In genomic region chr16:30601946-30602345, GRCm38 (mm10) we compare ENCODE assay signal across 8 mouse cellular contexts. TPM values are rescaled to one million over a fixed set of nuclear protein-coding genes. Genes with fewer than 3 reads are reported as not detected.
A peak's percentile ranks its signal among the peaks of the same experiment; 100 is the strongest.
DNase-seq lines count a peak whose midpoint lies in the region; ATAC-seq and TF ChIP-seq lines count a peak whose summit lies in the region.

No protein-coding gene starts in this region.

- peak overlapping the region; percentile 94 for H3K4me2 ChIP-seq in embryonic facial prominence, embryonic 11.5 days (ENCODE audit: low read depth, low read length)
- H3K4me2 ChIP-seq in hindbrain, embryonic 11.5 days (replicated peaks; ENCODE audit: low read depth, low read length), result peak overlapping the region; percentile 1; the same call in 1 of the 2 replicates
- H3K4me2 ChIP-seq in liver, embryonic 14.5 days (ENCODE audit: low read depth), result peak overlapping the region; percentile 55; the same call in 1 of the 2 replicates
- peak overlapping the region; percentile 92 for H3K4me2 ChIP-seq in stomach, embryonic 16.5 days (ENCODE audit: low read depth, low read length)

- no peaks in the 10 kb centered on the region for H3K9me3 ChIP-seq in embryonic facial prominence, embryonic 11.5 days (replicated peaks; ENCODE audit: control insufficient read depth, low read length)
- H3K9me3 ChIP-seq in hindbrain, embryonic 11.5 days (ENCODE audit: control insufficient read depth, low read length), result no peaks in the 10 kb centered on the region
- H3K9me3 ChIP-seq in liver, embryonic 14.5 days (ENCODE audit: control insufficient read depth, low read length), result no peaks in the 10 kb centered on the region
- H3K9me3 ChIP-seq in stomach, embryonic 16.5 days (replicated peaks; ENCODE audit: control insufficient read depth, low read length), result no peaks in the 10 kb centered on the region

- peaks cover 17% of the 10 kb centered on the region for H3K4me1 ChIP-seq in embryonic facial prominence, embryonic 11.5 days (ENCODE audit: control insufficient read depth, insufficient read depth, low read length)
- H3K4me1 ChIP-seq in hindbrain, embryonic 11.5 days (replicated peaks; ENCODE audit: control insufficient read depth, insufficient read depth, low read length), result peaks cover 7% of the 10 kb centered on the region
- peaks cover 0 to 5% of the 10 kb centered on the region in 2 experiments; a peak in 1 of 4 replicates for H3K4me1 ChIP-seq in liver, embryonic 14.5 days (replicated peaks; ENCODE audit: control insufficient read depth in 2 of 2, insufficient read depth in 2 of 2, low read length in 1 of 2)
- H3K4me1 ChIP-seq in stomach, embryonic 16.5 days (ENCODE audit: control insufficient read depth, insufficient read depth, low read length), result peaks cover 40% of the 10 kb centered on the region

- H3K36me3 ChIP-seq in embryonic facial prominence, embryonic 11.5 days (replicated peaks; ENCODE audit: control insufficient read depth, insufficient read depth, low read depth, low read length), result no peaks in the 10 kb centered on the region
- no peaks in the 10 kb centered on the region for H3K36me3 ChIP-seq in hindbrain, embryonic 11.5 days (ENCODE audit: control insufficient read depth, insufficient read depth, low read length)
- no peaks in the 10 kb centered on the region for H3K36me3 ChIP-seq in liver, embryonic 14.5 days (replicated peaks; ENCODE audit: control insufficient read depth, insufficient read depth, low read depth)
- H3K36me3 ChIP-seq in stomach, embryonic 16.5 days (ENCODE audit: control insufficient read depth, insufficient read depth, low read length), result no peaks in the 10 kb centered on the region

- no peak for TF ChIP-seq EP300 in liver, embryonic 14.5 days (IDR thresholded peaks at IDR 0.05; ENCODE audit: low read depth)

- H3K27me3 ChIP-seq in embryonic facial prominence, embryonic 11.5 days (ENCODE audit: control insufficient read depth, insufficient read depth, low read length), result peaks cover 3% of the 10 kb centered on the region
- peaks cover 14% of the 10 kb centered on the region for H3K27me3 ChIP-seq in hindbrain, embryonic 11.5 days (ENCODE audit: control insufficient read depth, insufficient read depth, low read length)
- peaks cover 29% of the 10 kb centered on the region for H3K27me3 ChIP-seq in liver, embryonic 14.5 days (ENCODE audit: control insufficient read depth, insufficient read depth, low read length)
- H3K27me3 ChIP-seq in stomach, embryonic 16.5 days (ENCODE audit: control insufficient read depth, insufficient read depth, low read length), result no peaks in the 10 kb centered on the region

- H3K9ac ChIP-seq in embryonic facial prominence, embryonic 11.5 days (replicated peaks; ENCODE audit: low read length), result no peak overlapping the region
- no peak overlapping the region for H3K9ac ChIP-seq in hindbrain, embryonic 11.5 days (ENCODE audit: low read depth, low read length)
- H3K9ac ChIP-seq in liver, embryonic 14.5 days (replicated peaks), result no peak overlapping the region
- H3K9ac ChIP-seq in stomach, embryonic 16.5 days (ENCODE audit: low read length), result peak overlapping the region; percentile 52

- no peak for TF ChIP-seq CTCF in liver, embryonic 14.5 days (IDR thresholded peaks at IDR 0.05; ENCODE audit: low read depth)

- WGBS in embryonic facial prominence, embryonic 11.5 days, result 15% methylated on average over 7 of the region's 7 CpGs
- 27% methylated on average over 6 of the region's 7 CpGs for WGBS in hindbrain, embryonic 11.5 days
- WGBS in liver, embryonic 14.5 days (ENCODE audit: insufficient replicate concordance), result 18% methylated on average over 7 of the region's 7 CpGs
- WGBS in stomach, embryonic 16.5 days, result 29% methylated on average over 7 of the region's 7 CpGs

- no peak for ATAC-seq in embryonic facial prominence, embryonic 11.5 days (replicated peaks; ENCODE audit: insufficient number of reproducible peaks, low FRiP score, low TSS enrichment, low read depth)
- ATAC-seq in hindbrain, embryonic 11.5 days (ENCODE audit: low FRiP score), result no peak
- no peak for ATAC-seq in liver, embryonic 14.5 days (ENCODE audit: insufficient read depth)
- no peak for ATAC-seq in stomach, embryonic 16.5 days (ENCODE audit: insufficient read depth, low FRiP score)

- peak; percentile 59 to 83 for DNase-seq in adrenal gland, adult (ENCODE audit: inconsistent age in 2 of 2, low spot score in 1 of 2)
- DNase-seq in adrenal gland, postnatal 4 days (ENCODE audit: low spot score in 2 of 2), result no peak
- peak; percentile 15 for DNase-seq in embryonic facial prominence, embryonic 11.5 days (ENCODE audit: low spot score)
- DNase-seq in hindbrain, embryonic 11.5 days (ENCODE audit: low spot score), result peak; percentile 27
- no peak for DNase-seq in liver, embryonic 14.5 days (ENCODE audit: low read depth in 3 of 3, low spot score in 3 of 3)
- no peak for DNase-seq in cerebellum, adult 11 months
- DNase-seq in layer of hippocampus, postnatal 25 days (ENCODE audit: extremely low spot score in 1 of 2, low spot score in 1 of 2), result no peak

- no peak overlapping the region for H3K27ac ChIP-seq in embryonic facial prominence, embryonic 11.5 days (replicated peaks; ENCODE audit: low read depth, low read length)
- H3K27ac ChIP-seq in hindbrain, embryonic 11.5 days (ENCODE audit: low read depth, low read length), result no peak overlapping the region
- H3K27ac ChIP-seq in liver, embryonic 14.5 days, result no peak overlapping the region
- H3K27ac ChIP-seq in stomach, embryonic 16.5 days (ENCODE audit: low read length), result peak overlapping the region; percentile 36; the same call in 1 of the 2 replicates

- peak overlapping the region; percentile 66 for H3K4me3 ChIP-seq in embryonic facial prominence, embryonic 11.5 days (ENCODE audit: low read depth, low read length)
- H3K4me3 ChIP-seq in hindbrain, embryonic 11.5 days (ENCODE audit: low read depth, low read length), result no peak overlapping the region
- no peak overlapping the region for H3K4me3 ChIP-seq in liver, embryonic 14.5 days (ENCODE audit: insufficient read depth in 1 of 2, low read depth in 2 of 2, low read length in 2 of 2)
- H3K4me3 ChIP-seq in stomach, embryonic 16.5 days (replicated peaks; ENCODE audit: low read length), result peak overlapping the region; percentile 73

RNA-seq across cellular contexts. Expression of gene Fam43a, which starts 2.4 kb away (rescaled TPM):
- total RNA-seq in adrenal gland, postnatal 4 days (2021), result 10 to 100 TPM; 45.6 to 51.8 TPM
- polyA plus RNA-seq in embryonic facial prominence, embryonic 11.5 days (2014; fragmentation: Nextera tagmentation; extraction: Ambion mirVana), result 10.4 and 10.9 TPM in 2 replicates
- polyA plus RNA-seq in hindbrain, embryonic 11.5 days (2014; fragmentation: Nextera tagmentation; extraction: Ambion mirVana), result 6.7 TPM in 2 replicates
- 2.7 and 2.9 TPM in 2 replicates for polyA plus RNA-seq in liver, embryonic 14.5 days (2012; rRNA removed)
- 1.6 and 2.0 TPM in 2 replicates for polyA plus RNA-seq in liver, embryonic 14.5 days (2014; fragmentation: Nextera tagmentation; extraction: Ambion mirVana)
- polyA plus RNA-seq in stomach, embryonic 16.5 days (2015; fragmentation: Nextera tagmentation; extraction: Ambion mirVana), result 15.5 and 16.7 TPM in 2 replicates
- total RNA-seq in layer of hippocampus, postnatal 25 days (2021), result 10 to 100 TPM in 1 of 2 experiments, 1 to 10 TPM in 1; 9.0 to 12.7 TPM

RNA-seq across cellular contexts. Expression of gene Lsg1, which starts 14.6 kb away (rescaled TPM):
- 10 to 100 TPM; 51.5 to 52.0 TPM for total RNA-seq in adrenal gland, postnatal 4 days (2021)
- 78.0 and 87.0 TPM in 2 replicates for polyA plus RNA-seq in embryonic facial prominence, embryonic 11.5 days (2014; fragmentation: Nextera tagmentation; extraction: Ambion mirVana)
- 73.4 and 85.1 TPM in 2 replicates for polyA plus RNA-seq in hindbrain, embryonic 11.5 days (2014; fragmentation: Nextera tagmentation; extraction: Ambion mirVana)
- 7.1 and 12.3 TPM in 2 replicates for polyA plus RNA-seq in liver, embryonic 14.5 days (2012; rRNA removed)
- polyA plus RNA-seq in liver, embryonic 14.5 days (2014; fragmentation: Nextera tagmentation; extraction: Ambion mirVana), result 28.2 and 28.8 TPM in 2 replicates
- 50.3 and 51.6 TPM in 2 replicates for polyA plus RNA-seq in stomach, embryonic 16.5 days (2015; fragmentation: Nextera tagmentation; extraction: Ambion mirVana)
- 10 to 100 TPM; 17.3 to 21.1 TPM for total RNA-seq in layer of hippocampus, postnatal 25 days (2021)

RNA-seq across cellular contexts. Expression of gene Tmem44, which starts 51.3 kb away (rescaled TPM):
- total RNA-seq in adrenal gland, postnatal 4 days (2021), result 10 to 100 TPM; 11.0 to 11.7 TPM
- 24.3 and 24.7 TPM in 2 replicates for polyA plus RNA-seq in embryonic facial prominence, embryonic 11.5 days (2014; fragmentation: Nextera tagmentation; extraction: Ambion mirVana)
- polyA plus RNA-seq in hindbrain, embryonic 11.5 days (2014; fragmentation: Nextera tagmentation; extraction: Ambion mirVana), result 30.9 and 32.0 TPM in 2 replicates
- 0.85 and 0.87 TPM in 2 replicates for polyA plus RNA-seq in liver, embryonic 14.5 days (2012; rRNA removed)
- polyA plus RNA-seq in liver, embryonic 14.5 days (2014; fragmentation: Nextera tagmentation; extraction: Ambion mirVana), result 0.46 and 0.48 TPM in 2 replicates
- polyA plus RNA-seq in stomach, embryonic 16.5 days (2015; fragmentation: Nextera tagmentation; extraction: Ambion mirVana), result 8.4 and 11.0 TPM in 2 replicates
- total RNA-seq in layer of hippocampus, postnatal 25 days (2021), result 10 to 100 TPM; 35.2 to 40.9 TPM

Comparison
In these comparisons a context has a peak if more than half of its experiments do, and no peak if none do; other contexts are left out.
1. DNase-seq: peak in adrenal gland, adult (2 of 2), embryonic facial prominence, embryonic 11.5 days (single experiment) and hindbrain, embryonic 11.5 days (single experiment); none in adrenal gland, postnatal 4 days (0 of 2), liver, embryonic 14.5 days (0 of 3), cerebellum, adult 11 months (single experiment) and layer of hippocampus, postnatal 25 days (0 of 2).
2. H3K4me2 ChIP-seq: peak in every context shown above with its lines; median percentile 94 in embryonic facial prominence, embryonic 11.5 days; 92 in stomach, embryonic 16.5 days; 55 in liver, embryonic 14.5 days; 1 in hindbrain, embryonic 11.5 days.
3. H3K4me3 ChIP-seq: peak in embryonic facial prominence, embryonic 11.5 days (single experiment) and stomach, embryonic 16.5 days (single experiment); none in hindbrain, embryonic 11.5 days (single experiment) and liver, embryonic 14.5 days (0 of 2).